Mouse (Mus musculus): ENCODE results near the gene Plekhg6.

Gene Plekhg6

DNA sequence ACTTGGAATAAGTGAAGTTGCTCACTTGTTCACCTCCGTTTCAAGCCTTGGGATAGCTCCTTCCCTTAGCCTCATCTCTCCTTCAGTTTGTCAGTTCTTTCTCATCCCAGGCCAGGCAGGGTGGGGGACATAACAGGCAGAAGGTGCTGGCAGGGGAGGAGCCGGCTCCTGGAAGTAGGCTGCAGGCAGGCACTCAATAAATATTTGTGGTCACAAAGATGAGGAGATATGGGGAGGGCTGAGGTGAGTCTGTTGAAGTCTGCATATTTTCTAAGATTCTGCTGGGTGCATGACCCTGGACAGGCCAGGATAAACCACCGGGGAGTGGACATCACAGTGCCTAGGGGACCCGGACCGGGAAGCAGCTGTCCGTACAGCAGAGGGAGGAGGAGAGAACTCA, 57.0 kb downstream of the Plekhg6 start:
- peak; percentile 32 for DNase-seq (ENCODE audit: low spot score)

DNA sequence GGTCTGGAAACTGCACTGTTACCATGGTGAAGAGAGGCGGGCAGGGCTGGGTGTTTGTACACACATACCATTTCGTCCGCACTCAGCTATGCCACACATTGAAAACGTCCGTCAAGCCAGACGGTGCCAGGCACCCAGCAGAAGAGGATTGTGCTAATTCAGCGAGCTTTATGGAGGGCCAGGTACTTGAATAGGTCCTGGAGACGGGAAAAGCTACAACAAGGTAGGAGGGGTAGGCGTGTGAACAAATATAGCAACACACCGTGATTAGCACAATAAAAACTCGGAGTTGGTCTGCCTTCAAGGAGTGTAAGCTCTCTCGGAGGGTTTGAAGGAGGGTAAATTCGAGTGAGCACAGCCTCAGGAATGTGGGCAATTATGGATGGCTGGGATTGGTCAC, 57.8 kb downstream of the Plekhg6 start:
- DNase-seq (ENCODE audit: low spot score), result no peak

- no peak for DNase-seq (ENCODE audit: low spot score)
Observed at GRCm38 (mm10) chr6:125321114-125321855, 59.3 kb downstream of the Plekhg6 start.

DNA sequence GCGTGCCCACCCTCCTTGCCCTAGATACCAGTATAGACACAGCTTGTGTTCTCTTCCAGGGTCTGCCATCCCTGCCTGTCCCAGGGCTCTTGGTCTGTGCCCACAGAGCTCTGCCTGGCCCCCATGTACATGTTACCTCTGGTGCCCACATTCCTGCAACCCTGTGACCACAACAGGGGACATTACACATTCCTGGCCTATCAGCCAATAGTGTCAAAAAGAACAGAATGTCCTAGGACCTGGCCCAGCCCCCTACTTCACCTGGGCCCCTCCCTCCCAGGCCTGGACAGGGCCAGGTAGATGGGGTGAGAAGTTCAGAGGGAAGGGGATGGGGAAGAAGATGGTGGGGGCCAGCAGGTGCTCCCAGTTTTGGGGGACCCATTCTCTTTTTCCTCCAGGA, 60.3 kb downstream of the Plekhg6 start, which contains the start of gene Scnn1a:
Gene Scnn1a, plus strand, starts transcription at position 337 of the 400 bp plus-strand sequence.
- DNase-seq (ENCODE audit: low spot score), result no peak

DNA sequence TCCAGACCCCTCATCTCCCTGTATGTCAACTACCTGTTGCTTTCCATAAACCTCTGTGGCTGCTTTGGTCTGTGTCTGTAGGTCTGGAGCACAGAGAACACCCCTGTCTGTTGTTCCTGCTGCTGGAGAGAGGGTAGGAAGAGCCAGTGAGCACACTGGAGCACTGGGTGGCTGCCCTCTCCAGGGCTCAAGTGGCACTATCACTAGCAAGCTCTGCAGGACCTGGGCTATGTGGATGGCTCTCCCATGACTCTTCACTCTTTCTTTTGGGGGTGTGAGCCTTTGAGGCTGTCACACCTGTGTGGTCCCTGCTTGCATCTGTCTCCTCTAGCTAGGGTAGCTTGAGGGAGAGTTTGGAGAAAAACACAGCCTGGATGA, 60.7 kb downstream of the Plekhg6 start:
- DNase-seq (ENCODE audit: low spot score), result no peak

DNA sequence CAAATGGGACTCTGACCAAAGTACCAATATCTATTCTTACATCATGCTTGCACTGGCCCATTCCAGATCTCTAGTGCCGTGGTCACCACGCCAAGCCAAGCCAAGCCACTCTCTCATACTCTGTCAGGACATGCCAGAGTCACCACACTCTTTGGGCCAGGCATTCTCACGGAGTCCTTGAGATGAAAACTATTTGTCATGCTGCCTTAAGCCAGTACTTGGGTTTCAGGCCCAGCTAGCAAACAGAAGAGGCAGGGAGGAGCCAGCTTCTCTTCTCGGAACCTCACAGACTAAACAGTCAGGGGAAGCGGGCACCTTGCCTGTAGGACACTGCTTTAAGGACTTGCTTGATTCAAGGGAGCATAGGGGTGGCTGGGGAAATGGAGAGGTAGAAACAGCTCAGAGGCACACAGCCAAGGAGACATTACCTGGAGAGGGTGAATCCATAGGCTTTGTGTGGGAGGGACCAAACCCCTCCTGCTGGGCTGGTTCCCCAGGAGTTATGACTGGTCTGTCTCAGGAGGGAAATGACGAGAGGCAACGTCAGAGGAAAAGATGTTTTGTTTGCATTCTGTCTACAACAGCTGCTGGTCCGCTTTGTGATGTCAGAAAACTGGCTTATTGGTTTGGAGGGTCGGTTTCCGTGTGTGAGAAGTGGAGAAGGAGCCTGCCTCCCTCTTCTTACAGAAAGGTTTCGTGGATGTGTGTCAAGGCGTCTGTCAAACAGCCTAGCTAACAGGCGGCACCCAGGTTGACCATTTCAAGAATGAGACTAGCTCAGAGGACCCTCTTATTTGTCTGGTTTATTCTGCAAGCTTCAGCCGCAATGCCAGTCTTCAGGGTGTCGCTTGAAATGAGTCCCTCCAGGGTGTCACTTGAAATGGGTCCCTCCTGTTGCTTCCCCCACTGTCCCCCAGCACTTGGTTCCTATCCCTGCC, 61.3 kb downstream of the Plekhg6 start:
- peak; percentile 33 for DNase-seq (ENCODE audit: low spot score)

GRCm38 (mm10) chr6:125317077-125317476, 63.5 kb downstream of the Plekhg6 start:
- no peak for DNase-seq (ENCODE audit: low spot score)

DNA sequence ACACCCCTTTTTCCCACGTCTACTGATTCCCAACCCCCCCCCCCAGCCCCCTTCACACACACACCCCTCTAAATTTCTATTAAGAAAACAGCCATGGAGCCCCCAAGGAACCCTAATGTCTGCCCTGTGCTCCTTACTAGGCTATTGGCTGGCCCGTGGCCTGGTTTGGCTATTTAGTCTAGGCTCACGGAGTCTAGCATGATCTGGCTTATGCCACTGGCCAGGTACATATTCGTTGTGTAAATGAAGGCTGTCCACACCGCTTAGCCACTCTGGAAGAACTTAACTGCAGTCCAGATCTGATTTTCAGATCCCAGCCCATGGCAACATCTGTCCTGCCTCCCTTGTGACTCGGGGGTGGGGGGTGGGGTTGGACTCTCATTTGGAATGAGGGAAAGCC, 65.8 kb downstream of the Plekhg6 start:
- DNase-seq (ENCODE audit: low spot score), result no peak

DNA sequence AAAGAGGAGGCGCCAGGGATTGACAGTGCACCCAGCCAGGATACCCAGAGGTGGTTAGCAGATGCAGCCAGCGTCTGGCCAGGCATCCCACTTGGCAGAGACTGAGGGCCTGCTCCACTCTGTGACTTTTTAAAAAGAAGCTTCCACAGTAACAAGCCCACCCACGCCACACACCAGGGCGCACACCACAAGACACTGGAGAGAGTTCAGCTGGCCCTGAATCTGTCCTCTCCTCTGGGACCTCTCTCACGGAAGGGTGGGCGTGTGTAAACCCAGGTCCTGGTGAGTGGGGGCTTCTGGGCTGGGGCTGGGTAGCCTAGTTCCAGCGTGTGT, 66.4 kb downstream of the Plekhg6 start:
- DNase-seq (ENCODE audit: low spot score), result no peak

DNA sequence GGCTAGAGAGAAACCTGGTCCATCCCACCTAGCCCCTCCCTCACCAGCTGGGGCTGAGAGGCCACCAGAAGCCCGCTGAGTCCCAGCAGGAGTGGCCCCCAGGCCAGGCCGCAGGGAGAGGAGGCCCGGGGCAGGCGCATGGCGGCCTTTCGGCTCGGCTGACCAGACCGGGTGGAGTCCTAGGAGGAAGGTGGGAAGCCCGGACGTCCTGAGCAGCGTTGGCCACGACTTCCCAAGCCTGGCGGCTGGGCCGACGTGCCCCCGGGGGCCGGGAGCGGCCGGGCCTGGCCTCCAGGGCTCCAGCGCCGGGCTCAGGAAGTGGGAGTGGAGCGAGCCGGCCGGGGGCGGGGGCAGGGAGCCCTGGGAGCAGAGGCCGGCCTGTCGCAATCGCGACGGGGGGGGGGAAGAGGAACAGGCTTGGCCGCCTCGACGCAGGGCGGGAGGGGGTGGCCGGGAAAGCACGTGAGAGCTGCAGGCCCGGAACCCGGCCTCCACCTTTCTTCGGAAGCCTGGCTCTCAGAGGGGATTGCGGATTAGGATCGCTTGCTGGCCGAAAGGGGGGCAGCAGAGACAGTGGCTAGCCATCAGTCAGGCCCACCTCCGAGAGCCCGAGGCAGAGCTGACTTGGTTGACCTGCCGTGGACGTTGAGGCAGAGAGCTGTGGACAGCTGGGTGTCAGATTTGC, 66.9 kb downstream of the Plekhg6 start, which contains the start of gene Ltbr:
Gene Ltbr, minus strand, starts transcription at position 340 of the 685 bp plus-strand sequence.
- peak; percentile 92 for DNase-seq (ENCODE audit: low spot score)
